21 mouse cellular contexts compared by ENCODE assay signal in genomic region chr2:168489953-168490352, GRCm38 (mm10).
A peak's percentile ranks its signal among the peaks of the same experiment; 100 is the strongest.
DNase-seq lines count a peak whose midpoint lies in the region; ATAC-seq and TF ChIP-seq lines count a peak whose summit lies in the region.
"Had no signal": no experiment of that assay in that cellular context is flagged by ENCODE, and none has a peak within 500 bp of the region (broad histone marks: within the 10 kb centered on the region; RNA-seq: fewer than 3 reads in every experiment).

No protein-coding gene starts in this region.

- no peak overlapping the region for H3K9ac ChIP-seq in heart, embryonic 13.5 days
- no peak overlapping the region for H3K9ac ChIP-seq in heart, embryonic 12.5 days
- H3K9ac ChIP-seq in kidney, embryonic 15.5 days = no peak overlapping the region
- H3K9ac ChIP-seq: embryonic facial prominence, embryonic 12.5 days; forebrain, embryonic 13.5 days; forebrain, embryonic 15.5 days had no signal

- no peak overlapping the region for H3K27ac ChIP-seq in heart, embryonic 13.5 days (replicated peaks)
- no peak overlapping the region for H3K27ac ChIP-seq in heart, embryonic 12.5 days (ENCODE audit: poor library complexity, severe bottlenecking)
- H3K27ac ChIP-seq in thymus, adult 2 months (ENCODE audit: control insufficient read depth, insufficient read depth, low read length) = no peak overlapping the region
- H3K27ac ChIP-seq in kidney, embryonic 15.5 days = no peak overlapping the region
- H3K27ac ChIP-seq: embryonic facial prominence, embryonic 10.5 days; embryonic facial prominence, embryonic 12.5 days; forebrain, embryonic 13.5 days; forebrain, embryonic 15.5 days had no signal

- no peaks in the 10 kb centered on the region for H3K9me3 ChIP-seq in heart, embryonic 13.5 days
- H3K9me3 ChIP-seq in heart, embryonic 12.5 days (replicated peaks) = no peaks in the 10 kb centered on the region
- H3K9me3 ChIP-seq in kidney, embryonic 15.5 days (replicated peaks) = no peaks in the 10 kb centered on the region
- H3K9me3 ChIP-seq: embryonic facial prominence, embryonic 10.5 days; embryonic facial prominence, embryonic 12.5 days; forebrain, embryonic 13.5 days; forebrain, embryonic 15.5 days had no signal

- peak; percentile 28 for DNase-seq in thymus, postnatal 14 days
- no peak for DNase-seq in thymus, adult 2 months
- DNase-seq in 416B (ENCODE audit: low read depth) = peak; percentile 28
- DNase-seq in right cerebral cortex, postnatal 4 days = no peak
- DNase-seq: adrenal gland, adult 2 months; adrenal gland, postnatal 10 days; adrenal gland, postnatal 25 days; cerebellum, adult 11 months; cerebellum, adult 18-20 months; cerebellum, adult 8-10 months; cerebellum, adult 9-11 months; cerebellum, postnatal 14 days; cerebellum, postnatal 36 days had no signal

- peak; percentile 21; the same call in 1 of the 2 replicates for ATAC-seq in heart, embryonic 13.5 days (ENCODE audit: extremely low read depth, insufficient number of reproducible peaks, low FRiP score, low TSS enrichment)
- no peak for ATAC-seq in heart, embryonic 12.5 days (ENCODE audit: insufficient number of reproducible peaks, low FRiP score)
- peak; percentile 72 for ATAC-seq in granulocyte monocyte progenitor cell, adult 5-6 weeks (replicated peaks; ENCODE audit: poor library complexity, severe bottlenecking)
- no peak for ATAC-seq in kidney, embryonic 15.5 days (replicated peaks; ENCODE audit: low FRiP score)
- ATAC-seq: forebrain, embryonic 13.5 days; forebrain, embryonic 15.5 days had no signal

- no peak for TF ChIP-seq CTCF in thymus, adult 2 months (IDR thresholded peaks at IDR 0.05; ENCODE audit: borderline replicate concordance, control insufficient read depth, extremely low read depth, insufficient read depth, low read length, poor library complexity)

- H3K27me3 ChIP-seq in heart, embryonic 13.5 days (replicated peaks) = 0 out of 2 replicates have a peak, but pooled peaks cover 12% of the 10 kb centered on the region
- H3K27me3 ChIP-seq in heart, embryonic 12.5 days (replicated peaks) = peaks cover 17% of the 10 kb centered on the region
- no peaks in the 10 kb centered on the region for H3K27me3 ChIP-seq in thymus, adult 2 months (ENCODE audit: control insufficient read depth, insufficient read depth, low read length)
- H3K27me3 ChIP-seq in kidney, embryonic 15.5 days = no peaks in the 10 kb centered on the region
- H3K27me3 ChIP-seq: embryonic facial prominence, embryonic 12.5 days; forebrain, embryonic 13.5 days; forebrain, embryonic 15.5 days had no signal

- 85% methylated on average over 13 of the region's 13 CpGs for WGBS in heart, embryonic 13.5 days
- 86% methylated on average over 13 of the region's 13 CpGs for WGBS in heart, embryonic 12.5 days
- WGBS in thymus, adult 2 months = 42% methylated on average over 13 of the region's 13 CpGs
- 92% methylated on average over 13 of the region's 13 CpGs for WGBS in kidney, embryonic 15.5 days

- H3K36me3 ChIP-seq in heart, embryonic 13.5 days = peaks cover 10% of the 10 kb centered on the region
- H3K36me3 ChIP-seq in heart, embryonic 12.5 days = peaks cover 11% of the 10 kb centered on the region; the same call in 1 of the 2 replicates
- no peaks in the 10 kb centered on the region for H3K36me3 ChIP-seq in thymus, adult 2 months (ENCODE audit: control insufficient read depth, insufficient read depth, low read length)
- H3K36me3 ChIP-seq in kidney, embryonic 15.5 days = no peaks in the 10 kb centered on the region
- H3K36me3 ChIP-seq: embryonic facial prominence, embryonic 10.5 days; embryonic facial prominence, embryonic 12.5 days; forebrain, embryonic 15.5 days had no signal

- TF ChIP-seq POLR2A in thymus, adult 2 months (IDR thresholded peaks at IDR 0.05; ENCODE audit: control insufficient read depth, extremely low read depth, insufficient read depth, low read length, poor library complexity) = no peak

- H3K4me2 ChIP-seq in heart, embryonic 13.5 days = no peak overlapping the region
- no peak overlapping the region for H3K4me2 ChIP-seq in heart, embryonic 12.5 days
- no peak overlapping the region for H3K4me2 ChIP-seq in kidney, embryonic 15.5 days
- H3K4me2 ChIP-seq: embryonic facial prominence, embryonic 12.5 days; forebrain, embryonic 13.5 days; forebrain, embryonic 15.5 days had no signal

- peaks cover 23% of the 10 kb centered on the region; the same call in 1 of the 2 replicates for H3K4me1 ChIP-seq in heart, embryonic 13.5 days
- H3K4me1 ChIP-seq in heart, embryonic 12.5 days (replicated peaks) = peaks cover 20% of the 10 kb centered on the region
- peaks cover 36% of the 10 kb centered on the region for H3K4me1 ChIP-seq in thymus, adult 2 months (replicated peaks; ENCODE audit: control insufficient read depth, insufficient read depth, low read length)
- H3K4me1 ChIP-seq in kidney, embryonic 15.5 days = no peaks in the 10 kb centered on the region
- H3K4me1 ChIP-seq: embryonic facial prominence, embryonic 12.5 days; forebrain, embryonic 13.5 days; forebrain, embryonic 15.5 days had no signal

- H3K4me3 ChIP-seq in heart, embryonic 13.5 days = no peak overlapping the region
- no peak overlapping the region for H3K4me3 ChIP-seq in heart, embryonic 12.5 days
- no peak overlapping the region for H3K4me3 ChIP-seq in thymus, adult 2 months (ENCODE audit: control insufficient read depth, insufficient read depth, low read length)
- H3K4me3 ChIP-seq in kidney, embryonic 15.5 days (replicated peaks) = no peak overlapping the region
- H3K4me3 ChIP-seq: embryonic facial prominence, embryonic 10.5 days; embryonic facial prominence, embryonic 12.5 days; forebrain, embryonic 13.5 days; forebrain, embryonic 15.5 days had no signal

Comparison
In these comparisons a context has a peak if more than half of its experiments do, and no peak if none do; other contexts are left out.
1. ATAC-seq: peak in heart, embryonic 13.5 days (single experiment) and granulocyte monocyte progenitor cell, adult 5-6 weeks (single experiment); none in heart, embryonic 12.5 days (single experiment) and kidney, embryonic 15.5 days (single experiment).
2. DNase-seq: peak in thymus, postnatal 14 days (single experiment) and 416B (single experiment); none in thymus, adult 2 months (single experiment) and right cerebral cortex, postnatal 4 days (single experiment).